Mouse (Mus musculus) left cerebral cortex, postnatal 10 days (tissue): ENCODE data around the gene Gphb5. TPM values are rescaled to one million over a fixed set of nuclear protein-coding genes. Genes with fewer than 3 reads are reported as not detected.

Experiments used
- total RNA-seq, 2 experiments: library from RNA; stranded (reverse); gene quantifications; 2 replicates each; pipeline ENCODE4 v1.2.3; 2021

Gphb5 gene
- total RNA-seq, 2 experiments from 2014 or later = not detected

Other genes with a start within 250 kb of the Gphb5 start
- 10 to 100 TPM; 63.0 to 73.0 TPM for gene Kcnh5, start 239.4 kb downstream of the Gphb5 start, total RNA-seq
- gene Rhoj, start 108.5 kb downstream of the Gphb5 start, total RNA-seq = 1 to 10 TPM; 6.6 to 8.4 TPM
- gene Ppp2r5e, start 179.5 kb upstream of the Gphb5 start, total RNA-seq = 10 to 100 TPM; 85.6 to 85.8 TPM